Mouse (Mus musculus) spleen, adult 2 months (tissue): ENCODE results near the gene Tesmin. TPM values are rescaled to one million over a fixed set of nuclear protein-coding genes. Genes with fewer than 3 reads are reported as not detected.

Source experiments
- DNase-seq, 2 experiments: peaks; one replicate each; pipeline versions ENCODE4 v3.0.0 to v3.0.0-alpha.2; 2012 to 2021; ENCODE audit warnings: low spot score in 2 of 2, low read depth in 1 of 2
- H3K27ac ChIP-seq: fragments of 200-500 bp; 2 replicates; pipeline ENCODE4 v1.5.1; 2012; ENCODE audit warnings: low read length, inconsistent platforms; ENCODE audit not compliant: insufficient read depth
- H3K27me3 ChIP-seq: fragments of 200-500 bp; 2 replicates; pipeline ENCODE4 v1.6.1; 2012; ENCODE audit warnings: mild to moderate bottlenecking, moderate library complexity, low read length, inconsistent platforms; ENCODE audit not compliant: control insufficient read depth, insufficient read depth
- H3K36me3 ChIP-seq: fragments of 200-500 bp; 2 replicates; pipeline ENCODE4 v1.6.1; 2012; ENCODE audit warnings: mild to moderate bottlenecking, low read length, inconsistent platforms; ENCODE audit not compliant: control insufficient read depth, insufficient read depth
- H3K4me1 ChIP-seq: fragments of 200-500 bp; 2 replicates; pipeline ENCODE4 v1.6.1; 2011; ENCODE audit warnings: inconsistent platforms; ENCODE audit not compliant: control insufficient read depth, insufficient read depth, insufficient read length
- H3K4me3 ChIP-seq: fragments of 200-500 bp; 2 replicates; pipeline ENCODE4 v1.5.1; 2011; ENCODE audit warnings: mild to moderate bottlenecking, inconsistent platforms; ENCODE audit not compliant: insufficient read depth, insufficient read length; ENCODE audit errors: extremely low read depth
- CTCF ChIP-seq: fragments of 200-500 bp; IDR thresholded peaks from 2 replicates; pipeline ENCODE4 v1.5.1; 2011; ENCODE audit warnings: mild to moderate bottlenecking, inconsistent platforms; ENCODE audit not compliant: insufficient read depth, insufficient read length, insufficient replicate concordance; ENCODE audit errors: extremely low read depth
- POLR2A ChIP-seq: fragments of 200-500 bp; IDR thresholded peaks from 2 replicates; pipeline ENCODE4 v1.6.1; 2011; ENCODE audit warnings: low read depth, low read length, inconsistent platforms
- whole genome bisulfite sequencing: fragments of 180-500 bp; shearing (Covaris S2); methylation state at CpG from one replicate; pipeline ENCODE4 v1.1.7; 2018; 5-methylcytosine and 5-hydroxymethylcytosine counted together
- polyA plus RNA-seq: library from polyadenylated mRNA; depleted of rRNA; stranded (reverse); fragments of >200 nt; gene quantifications from 2 replicates; pipeline ENCODE4 v1.2.3, GENCODE M21; 2012

The Tesmin gene
- polyA plus RNA-seq, 1 experiment = 0.43 TPM

DNA sequence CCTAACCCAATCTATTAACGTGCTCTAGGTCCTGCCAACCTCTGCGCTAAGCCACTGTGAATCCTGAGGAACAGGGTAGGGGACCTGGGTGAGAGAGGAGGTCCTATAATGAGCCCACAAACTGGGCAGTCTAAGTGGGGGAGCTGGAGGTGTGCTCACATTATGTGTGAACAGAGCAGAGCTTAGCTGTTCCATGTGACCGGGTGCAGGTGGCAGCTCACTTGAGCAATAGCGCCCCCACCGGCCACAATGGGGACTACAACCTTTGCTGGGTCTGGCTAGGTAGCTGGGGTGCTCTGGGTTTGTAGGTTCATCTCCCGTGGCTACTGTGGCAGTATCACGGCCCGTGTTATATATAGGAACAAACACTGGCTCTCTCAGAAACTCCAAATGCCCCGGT, 48.2 kb downstream of the Tesmin start:
- 53% methylated on average over 9 of the region's 9 CpGs for WGBS
- no peak for DNase-seq
- TF ChIP-seq CTCF (peak; percentile 46; the same call in 1 of the 2 replicates), POLR2A (no peak)

DNA sequence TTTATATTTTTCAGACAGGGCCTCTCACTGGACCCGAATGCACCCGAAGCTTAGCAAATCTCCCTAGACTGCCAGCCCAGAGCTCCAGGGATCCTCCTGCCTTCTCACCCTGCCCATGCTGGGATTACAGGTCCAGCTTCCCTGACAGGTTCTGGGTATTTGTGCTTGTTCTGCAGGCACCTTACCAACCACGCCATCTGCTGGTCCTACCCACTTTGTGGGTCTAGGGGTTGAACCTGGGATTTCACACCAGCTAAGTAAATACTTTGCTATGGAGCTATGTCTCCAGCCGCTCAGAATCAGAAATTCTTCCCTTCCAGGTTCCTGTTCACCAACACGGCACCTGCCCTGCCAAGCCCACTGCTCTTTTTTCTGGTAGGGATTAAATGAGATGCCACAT, 49.3 kb downstream of the Tesmin start:
- 81% methylated on average over 5 of the region's 5 CpGs for WGBS
- no peak for DNase-seq
- no peak for TF ChIP-seq POLR2A
- no peak for TF ChIP-seq CTCF

More for the DNA sequence above, 48.2 kb downstream of the Tesmin start:
- H3K4me1 ChIP-seq = 0 out of 2 replicates have a peak, but pooled peaks cover 4% of the 10 kb centered on the region
- H3K36me3 ChIP-seq = no peaks in the 10 kb centered on the region
- H3K4me3 ChIP-seq = no peak overlapping the region
- H3K27me3 ChIP-seq = no peaks in the 10 kb centered on the region
- H3K27ac ChIP-seq = no peak overlapping the region

GRCm38 (mm10) chr19:3440667-3441066, 52.0 kb downstream of the Tesmin start:
- Histone ChIP-seq H3K36me3 (no peaks in the 10 kb centered on the region), H3K27me3 (no peaks in the 10 kb centered on the region), H3K4me3 (no peak overlapping the region), H3K27ac (no peak overlapping the region), H3K4me1 (0 out of 2 replicates have a peak, but pooled peaks cover 4% of the 10 kb centered on the region)
- no peak for DNase-seq
- 11% methylated on average over 5 of the region's 5 CpGs for WGBS
- TF ChIP-seq CTCF (no peak), POLR2A (no peak)

More for the DNA sequence above, 49.3 kb downstream of the Tesmin start:
- Histone ChIP-seq H3K27me3 (no peaks in the 10 kb centered on the region), H3K36me3 (no peaks in the 10 kb centered on the region), H3K4me1 (0 out of 2 replicates have a peak, but pooled peaks cover 4% of the 10 kb centered on the region), H3K4me3 (no peak overlapping the region), H3K27ac (no peak overlapping the region)

GRCm38 (mm10) chr19:3441092-3441491, 52.4 kb downstream of the Tesmin start:
- no peaks in the 10 kb centered on the region for H3K36me3 ChIP-seq
- H3K4me1 ChIP-seq = 0 out of 2 replicates have a peak, but pooled peaks cover 4% of the 10 kb centered on the region
- 25% methylated on average over 10 of the region's 10 CpGs for WGBS
- TF ChIP-seq POLR2A (no peak), CTCF (no peak)
- H3K4me3 ChIP-seq = no peak overlapping the region
- no peak for DNase-seq
- H3K27me3 ChIP-seq = no peaks in the 10 kb centered on the region
- no peak overlapping the region for H3K27ac ChIP-seq

DNA sequence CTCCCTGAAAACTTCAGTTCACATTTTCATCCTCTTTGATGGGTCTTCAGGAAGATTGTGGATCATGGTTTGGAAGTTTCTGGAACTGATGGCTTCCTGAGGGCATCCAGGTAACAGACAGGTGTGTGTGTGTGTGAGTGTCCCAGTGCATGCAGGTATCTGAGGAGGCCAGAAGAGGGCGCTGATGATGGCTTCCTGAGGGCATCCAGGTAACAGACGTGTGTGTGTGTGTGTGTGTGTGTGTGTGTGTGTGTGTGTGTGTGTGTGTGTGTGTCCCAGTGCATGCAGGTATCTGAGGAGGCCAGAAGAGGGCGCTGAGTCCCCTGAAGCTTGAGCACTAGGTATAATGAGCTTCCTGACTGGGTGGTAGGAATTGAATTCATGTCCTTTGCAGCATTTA, 58.7 kb downstream of the Tesmin start:
- 72% methylated on average over 3 of the region's 3 CpGs for WGBS

DNA sequence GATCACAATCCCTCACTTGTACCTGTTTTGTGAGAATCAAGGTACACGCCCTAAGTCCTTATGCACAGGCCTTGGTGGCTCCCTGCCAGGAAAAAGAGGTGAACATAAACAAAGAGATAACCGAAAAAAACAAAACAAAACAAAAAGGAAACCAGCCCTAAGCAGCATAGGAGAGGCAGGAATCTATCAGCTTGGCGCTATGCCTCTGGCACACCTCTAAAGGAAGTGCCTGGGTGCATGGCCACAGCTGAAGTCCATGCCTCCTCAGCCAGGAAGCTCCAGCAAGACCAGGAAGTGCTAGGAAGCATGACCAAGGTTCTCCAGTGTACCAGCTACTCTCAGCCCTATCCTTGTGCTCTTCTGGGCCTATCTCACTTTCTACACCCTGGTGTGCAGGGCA, 60.6 kb downstream of the Tesmin start:
- no peaks in the 10 kb centered on the region for H3K27me3 ChIP-seq
- no peak overlapping the region for H3K27ac ChIP-seq
- H3K4me3 ChIP-seq = no peak overlapping the region
- peaks cover 2% of the 10 kb centered on the region for H3K36me3 ChIP-seq
- TF ChIP-seq CTCF (no peak), POLR2A (no peak)
- no peaks in the 10 kb centered on the region for H3K4me1 ChIP-seq
- 69% methylated on average over 3 of the region's 3 CpGs for WGBS
- DNase-seq = no peak

More for the DNA sequence above, 58.7 kb downstream of the Tesmin start:
- TF ChIP-seq CTCF (no peak), POLR2A (no peak)
- Histone ChIP-seq H3K27ac (no peak overlapping the region), H3K36me3 (no peaks in the 10 kb centered on the region), H3K27me3 (no peaks in the 10 kb centered on the region), H3K4me3 (no peak overlapping the region), H3K4me1 (no peaks in the 10 kb centered on the region)
- DNase-seq = no peak

GRCm38 (mm10) chr19:3450714-3451113, 62.1 kb downstream of the Tesmin start:
- Histone ChIP-seq H3K27ac (no peak overlapping the region), H3K4me3 (no peak overlapping the region), H3K27me3 (no peaks in the 10 kb centered on the region), H3K36me3 (peaks cover 10% of the 10 kb centered on the region), H3K4me1 (no peaks in the 10 kb centered on the region)
- WGBS = 94% methylated on average over 3 of the region's 3 CpGs
- TF ChIP-seq POLR2A = no peak
- no peak for TF ChIP-seq CTCF
- no peak for DNase-seq
